Mouse (Mus musculus) megakaryocyte, embryonic 14.5 days (primary cell): ENCODE data around the gene Agbl1. TPM values are rescaled to one million over a fixed set of nuclear protein-coding genes. Genes with fewer than 3 reads are reported as not detected.

ENCODE experiments used
- H3K27me3 ChIP-seq: replicated peaks from 2 replicates; pipeline ENCODE3; 2012; ENCODE audit warnings: inconsistent platforms
- H3K36me3 ChIP-seq: replicated peaks from 2 replicates; pipeline ENCODE3; 2012; ENCODE audit warnings: low read length, inconsistent platforms, mixed read lengths
- H3K4me1 ChIP-seq: 2 replicates; pipeline ENCODE4 v1.6.1; 2012; ENCODE audit warnings: inconsistent platforms
- H3K4me3 ChIP-seq: replicated peaks from 2 replicates; pipeline ENCODE3; 2012; ENCODE audit warnings: moderate library complexity, mild to moderate bottlenecking, inconsistent platforms
- H3K9me3 ChIP-seq: 2 replicates; pipeline ENCODE4 v1.6.1; 2012; ENCODE audit warnings: inconsistent platforms
- FLI1 ChIP-seq: IDR thresholded peaks from 2 replicates; pipeline ENCODE4 v1.6.1; 2012; ENCODE audit warnings: low read length, inconsistent platforms, mixed read lengths
- GATA1 ChIP-seq: IDR thresholded peaks from 3 replicates; pipeline ENCODE4 v1.6.1; 2012; ENCODE audit warnings: mixed read lengths, low read length, inconsistent platforms, borderline replicate concordance
- polyA plus RNA-seq: library from polyadenylated mRNA; stranded (reverse); fragments of >175 nt; gene quantifications from 2 replicates; pipeline ENCODE4 v1.2.3, GENCODE M21; 2012; ENCODE audit warnings: low replicate concordance; ENCODE audit not compliant: insufficient read depth

Agbl1 gene
- polyA plus RNA-seq, 1 experiment, result not detected

DNA sequence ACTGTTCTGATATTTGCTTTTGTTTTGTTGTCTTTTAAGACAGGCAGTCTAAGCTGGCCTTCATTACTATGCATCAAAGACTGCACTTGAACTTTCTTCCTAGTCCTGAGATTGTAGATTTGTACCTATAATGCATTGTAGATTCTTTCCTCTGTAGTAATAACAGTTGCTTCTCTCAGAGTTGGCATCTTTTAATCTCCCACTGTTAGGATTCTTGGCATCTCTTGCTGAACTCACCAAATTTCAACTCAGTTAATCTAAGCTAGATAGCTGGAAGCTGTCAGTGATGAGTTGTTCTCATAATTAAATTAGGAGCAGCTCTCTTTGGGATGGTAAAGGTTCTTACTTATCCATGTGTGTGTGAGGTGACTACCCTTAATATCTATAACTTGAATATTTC is 45.4 kb downstream of the Agbl1 start:
- TF ChIP-seq GATA1 (no peak), FLI1 (no peak)
- Histone ChIP-seq H3K9me3 (no peaks in the 10 kb centered on the region), H3K4me3 (no peak overlapping the region), H3K4me1 (no peaks in the 10 kb centered on the region), H3K36me3 (no peaks in the 10 kb centered on the region), H3K27me3 (no peaks in the 10 kb centered on the region)

- Histone ChIP-seq H3K9me3 (no peaks in the 10 kb centered on the region), H3K4me1 (no peaks in the 10 kb centered on the region), H3K4me3 (no peak overlapping the region), H3K36me3 (no peaks in the 10 kb centered on the region), H3K27me3 (no peaks in the 10 kb centered on the region)
- TF ChIP-seq GATA1 (no peak), FLI1 (no peak)
Measured at GRCm38 (mm10) chr7:76282831-76283230, 53.1 kb downstream of the Agbl1 start.

GRCm38 (mm10) chr7:76287531-76287930 is 57.8 kb downstream of the Agbl1 start:
- no peaks in the 10 kb centered on the region for H3K36me3 ChIP-seq
- TF ChIP-seq GATA1 (no peak), FLI1 (no peak)
- no peaks in the 10 kb centered on the region for H3K9me3 ChIP-seq
- H3K4me3 ChIP-seq, result no peak overlapping the region
- no peaks in the 10 kb centered on the region for H3K27me3 ChIP-seq
- no peaks in the 10 kb centered on the region for H3K4me1 ChIP-seq

- Histone ChIP-seq H3K9me3 (no peaks in the 10 kb centered on the region), H3K4me1 (no peaks in the 10 kb centered on the region), H3K27me3 (no peaks in the 10 kb centered on the region), H3K4me3 (no peak overlapping the region), H3K36me3 (no peaks in the 10 kb centered on the region)
- TF ChIP-seq FLI1 (no peak), GATA1 (no peak)
Measured at GRCm38 (mm10) chr7:76321866-76322553, 92.3 kb downstream of the Agbl1 start.

DNA sequence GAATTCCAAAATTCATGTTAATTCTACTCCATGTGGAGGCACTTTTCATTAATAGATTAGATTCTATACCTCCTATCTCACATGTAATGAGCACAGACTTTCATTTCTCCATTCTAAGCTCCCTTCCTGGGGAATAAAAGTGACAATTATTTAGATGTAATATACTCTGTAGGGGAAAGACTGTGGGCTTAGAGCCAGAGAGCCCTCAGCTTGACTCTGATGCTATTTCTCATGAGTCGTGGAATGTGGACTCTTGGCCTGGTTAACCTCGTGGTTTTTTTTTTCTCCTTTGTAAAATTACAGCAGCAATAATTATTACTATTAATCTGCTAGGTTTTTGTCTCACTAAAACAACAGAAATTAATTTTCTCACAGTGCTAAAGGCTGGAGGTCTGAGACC is 96.4 kb downstream of the Agbl1 start:
- TF ChIP-seq FLI1 (no peak), GATA1 (no peak)
- H3K9me3 ChIP-seq, result peaks cover 4% of the 10 kb centered on the region; the same call in 1 of the 2 replicates
- H3K4me3 ChIP-seq, result no peak overlapping the region
- no peaks in the 10 kb centered on the region for H3K36me3 ChIP-seq
- no peaks in the 10 kb centered on the region for H3K27me3 ChIP-seq
- H3K4me1 ChIP-seq, result no peaks in the 10 kb centered on the region

- TF ChIP-seq GATA1 (no peak), FLI1 (no peak)
- 0 out of 2 replicates have a peak, but pooled peaks cover 4% of the 10 kb centered on the region for H3K9me3 ChIP-seq
- no peaks in the 10 kb centered on the region for H3K36me3 ChIP-seq
- H3K4me1 ChIP-seq, result no peaks in the 10 kb centered on the region
- H3K4me3 ChIP-seq, result no peak overlapping the region
- no peaks in the 10 kb centered on the region for H3K27me3 ChIP-seq
Measured at GRCm38 (mm10) chr7:76339308-76339707, 109.6 kb downstream of the Agbl1 start.

DNA sequence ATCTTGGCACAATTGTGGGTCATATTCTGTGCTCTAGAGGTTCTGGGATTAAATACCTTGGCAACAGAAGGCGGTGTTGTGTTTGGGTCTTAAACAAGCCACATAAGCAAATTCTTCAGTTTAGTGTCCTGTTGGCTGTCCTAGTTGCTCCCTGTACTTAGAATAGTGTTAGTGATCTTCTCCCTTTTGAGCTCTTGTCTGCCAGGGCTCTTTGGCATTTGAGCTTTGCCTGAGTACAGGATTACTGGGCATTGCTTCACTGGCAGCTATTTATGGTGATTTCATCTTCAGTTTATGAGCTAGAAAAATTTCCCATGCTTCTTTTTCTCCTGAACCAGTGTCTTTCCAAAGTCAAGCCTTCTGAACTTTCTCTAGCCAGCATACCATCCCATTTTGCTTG is 111.9 kb downstream of the Agbl1 start:
- no peak for TF ChIP-seq FLI1
- Histone ChIP-seq H3K9me3 (0 out of 2 replicates have a peak, but pooled peaks cover 4% of the 10 kb centered on the region), H3K4me3 (no peak overlapping the region), H3K27me3 (no peaks in the 10 kb centered on the region), H3K36me3 (no peaks in the 10 kb centered on the region), H3K4me1 (no peaks in the 10 kb centered on the region)

- Histone ChIP-seq H3K9me3 (no peaks in the 10 kb centered on the region), H3K27me3 (no peaks in the 10 kb centered on the region), H3K4me3 (no peak overlapping the region), H3K4me1 (no peaks in the 10 kb centered on the region), H3K36me3 (no peaks in the 10 kb centered on the region)
- TF ChIP-seq GATA1, result no peak
- TF ChIP-seq FLI1, result no peak
Measured at GRCm38 (mm10) chr7:76353469-76353868, 123.8 kb downstream of the Agbl1 start.

GRCm38 (mm10) chr7:76354510-76354909 is 124.8 kb downstream of the Agbl1 start:
- Histone ChIP-seq H3K4me3 (no peak overlapping the region), H3K9me3 (no peaks in the 10 kb centered on the region), H3K4me1 (no peaks in the 10 kb centered on the region), H3K27me3 (no peaks in the 10 kb centered on the region), H3K36me3 (no peaks in the 10 kb centered on the region)
- TF ChIP-seq GATA1 (no peak), FLI1 (no peak)

- Histone ChIP-seq H3K4me1 (no peaks in the 10 kb centered on the region), H3K27me3 (no peaks in the 10 kb centered on the region), H3K36me3 (no peaks in the 10 kb centered on the region), H3K4me3 (no peak overlapping the region), H3K9me3 (no peaks in the 10 kb centered on the region)
- TF ChIP-seq GATA1 (no peak), FLI1 (no peak)
Measured at GRCm38 (mm10) chr7:76371269-76371668, 141.6 kb downstream of the Agbl1 start.
